Mouse (Mus musculus): ENCODE measurements around the gene Trim14.
A peak's percentile ranks its signal among the peaks of the same experiment; 100 is the strongest.

Gene Trim14

GRCm38 (mm10) chr4:46526798-46527557 lies 9.0 kb downstream of the Trim14 start:
- no peak for DNase-seq

GRCm38 (mm10) chr4:46526226-46526625 lies 9.7 kb downstream of the Trim14 start:
- no peak for DNase-seq

DNA sequence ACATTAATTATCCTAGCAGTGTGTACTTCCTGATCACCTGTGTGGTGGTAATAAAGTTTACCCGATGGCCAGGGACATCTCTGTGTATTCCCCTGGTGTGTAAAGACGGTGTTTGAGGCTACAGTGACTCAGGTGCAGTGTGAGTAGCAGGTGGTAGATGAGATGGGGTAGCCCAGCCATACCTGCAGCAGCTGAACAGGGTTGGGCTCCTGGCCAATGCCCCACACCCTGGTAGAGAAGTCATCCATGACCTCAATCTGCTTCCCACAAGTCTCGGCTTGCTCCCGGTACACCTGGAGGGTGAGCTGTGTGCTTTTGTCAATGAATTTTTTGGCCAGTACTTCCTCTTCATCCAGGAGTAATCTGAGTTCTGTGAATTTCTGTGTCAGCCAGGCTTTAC lies 12.6 kb downstream of the Trim14 start:
- DNase-seq: no peak

- no peak for DNase-seq
These were observed 14.5 kb downstream of the Trim14 start for GRCm38 (mm10) chr4:46521457-46521856.

GRCm38 (mm10) chr4:46520491-46520890 lies 15.4 kb downstream of the Trim14 start:
- no peak for DNase-seq

DNA sequence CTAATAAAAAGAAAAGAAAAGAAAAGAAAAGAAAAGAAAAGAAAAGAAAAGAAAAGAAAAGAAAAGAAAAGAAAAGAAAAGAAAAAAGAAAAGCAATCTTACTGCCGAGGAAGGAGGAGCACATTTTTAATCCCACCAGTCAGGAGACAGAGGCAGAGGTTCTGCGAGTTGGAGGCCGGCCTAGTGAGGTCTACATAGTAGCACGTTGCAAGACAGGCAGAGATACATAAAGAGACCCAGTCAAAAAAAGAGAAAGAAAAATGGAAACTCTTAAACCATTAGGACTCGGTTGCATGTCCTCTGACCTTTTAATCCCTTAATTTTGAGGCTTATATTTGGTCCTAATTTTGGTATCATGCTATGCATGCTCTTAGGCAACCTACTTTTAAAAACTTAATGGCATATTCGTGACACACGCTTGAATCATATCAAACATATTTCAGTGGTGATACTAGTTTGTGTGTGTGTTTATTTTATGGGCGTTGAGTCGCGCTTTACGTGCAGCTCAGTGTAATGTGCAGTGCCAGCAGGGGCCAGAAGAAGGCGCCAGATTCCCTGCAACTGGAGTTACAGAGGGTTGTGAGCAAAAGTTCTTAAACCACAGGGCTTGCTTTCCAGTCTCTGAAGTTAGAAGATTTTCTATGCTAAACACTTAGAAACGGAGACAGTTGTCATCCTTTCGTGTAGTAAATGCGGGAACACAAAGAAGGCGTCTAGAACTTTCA lies 28.0 kb downstream of the Trim14 start:
- DNase-seq: peak; percentile 78 to 90

DNA sequence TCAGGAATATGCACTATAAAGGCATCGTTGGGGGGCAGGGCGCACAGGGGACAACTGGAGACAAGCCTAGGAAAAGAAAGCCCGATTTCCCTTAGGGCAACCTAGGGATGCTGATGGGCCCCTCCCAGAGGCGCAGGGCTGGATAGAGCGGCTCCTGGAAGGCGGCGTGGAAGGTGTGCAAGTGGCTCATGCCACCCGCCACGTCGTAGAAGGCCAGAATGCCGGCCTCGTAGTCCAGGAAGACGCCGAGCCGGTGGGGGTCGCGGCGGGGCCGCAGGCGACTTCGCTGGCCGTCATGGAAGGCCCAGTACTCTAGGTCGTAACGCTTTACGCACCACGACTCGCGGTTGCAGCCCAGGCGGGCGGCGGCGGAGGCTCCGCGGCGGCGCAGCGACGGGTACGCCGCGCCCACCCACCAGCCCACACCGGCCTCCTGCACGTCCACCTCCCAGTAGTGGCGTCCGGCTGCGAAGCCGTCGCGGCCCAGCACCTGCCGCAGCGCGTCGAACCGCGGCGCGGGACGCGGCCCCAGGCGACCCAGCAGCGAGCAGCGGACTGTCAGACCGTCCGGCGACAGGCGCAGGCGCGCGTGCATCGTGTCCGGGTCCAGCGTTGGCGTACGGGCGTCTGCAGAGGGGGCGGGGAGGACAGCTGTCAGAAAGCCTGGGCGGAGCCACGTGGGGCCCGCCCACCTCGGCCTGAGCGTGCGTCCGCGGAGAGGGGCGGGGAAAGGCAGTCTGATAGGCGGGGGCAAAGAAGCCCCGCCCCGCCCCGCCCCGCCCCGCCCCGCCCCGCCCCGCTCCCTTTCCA lies 28.9 kb downstream of the Trim14 start:
- peak; percentile 89 to 95 for DNase-seq

- peak; percentile 35 to 62 for DNase-seq
These were observed 30.4 kb downstream of the Trim14 start for GRCm38 (mm10) chr4:46505361-46506057.

GRCm38 (mm10) chr4:46503881-46504280 lies 32.1 kb downstream of the Trim14 start:
- no peak for DNase-seq

DNA sequence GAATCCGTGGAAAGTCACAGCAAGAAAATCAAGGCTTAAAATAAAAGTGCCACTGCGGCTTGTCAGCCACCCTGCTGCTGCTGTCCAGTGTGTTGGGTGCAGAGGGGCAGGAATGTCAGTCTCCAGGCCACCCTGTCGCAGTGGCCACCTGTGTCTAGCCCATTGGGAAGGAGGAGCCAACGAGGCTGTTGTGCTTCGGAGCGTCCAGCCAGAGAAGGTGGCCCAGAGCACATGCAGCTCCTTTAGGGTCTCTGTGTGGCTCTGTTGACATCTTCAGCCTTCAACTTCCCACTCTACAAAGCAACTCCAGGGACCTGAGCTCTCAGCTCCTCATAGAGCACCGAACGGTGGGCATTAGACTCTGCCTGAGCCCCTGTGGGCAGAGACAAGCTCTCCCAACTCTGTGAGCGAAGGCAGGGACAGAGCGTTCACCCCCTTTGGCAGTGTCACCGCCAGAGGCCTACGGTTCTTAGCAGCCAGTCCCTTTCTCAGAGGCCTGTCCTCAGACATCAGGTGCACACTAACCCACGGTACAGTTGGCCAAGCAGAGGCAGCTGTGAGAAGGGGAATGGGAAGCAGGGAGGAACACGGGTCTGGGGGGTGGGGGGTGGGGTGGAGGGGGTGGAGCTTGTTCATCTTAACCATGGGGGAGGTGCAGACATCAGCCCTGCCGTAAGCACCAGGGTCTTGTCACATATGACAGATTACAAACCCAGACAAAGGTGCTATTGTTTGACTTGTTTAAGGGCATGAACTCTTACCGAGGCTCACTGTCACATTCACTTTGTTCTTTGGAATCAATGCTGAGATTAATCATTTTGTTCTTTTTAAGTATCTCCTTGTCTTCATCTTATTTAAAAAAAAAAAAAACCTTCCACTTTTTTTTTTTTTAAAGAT lies 33.1 kb downstream of the Trim14 start:
- DNase-seq: no peak

- peak; percentile 66 to 79 for DNase-seq
These were observed 37.0 kb downstream of the Trim14 start for GRCm38 (mm10) chr4:46498976-46499375.

DNA sequence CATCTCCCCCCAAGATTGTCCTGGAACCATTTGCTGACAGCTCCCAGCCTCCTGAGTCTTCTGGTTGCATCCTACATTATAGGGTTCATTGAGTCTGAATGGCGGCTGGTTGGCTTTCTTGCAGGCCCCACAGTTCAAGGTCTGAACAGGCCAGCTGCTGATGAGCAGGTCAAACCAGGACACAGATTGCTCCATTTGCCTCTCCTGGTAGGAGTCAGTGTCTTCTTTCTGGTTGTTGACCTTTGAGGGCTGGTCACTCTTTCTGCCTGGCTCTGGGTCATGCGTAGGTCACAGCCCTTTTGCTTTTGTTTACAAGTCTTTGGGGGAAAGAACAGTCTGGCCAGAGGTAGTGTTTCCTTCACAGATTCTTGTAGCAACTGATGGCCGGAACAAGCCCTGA lies 37.4 kb downstream of the Trim14 start:
- DNase-seq: no peak

GRCm38 (mm10) chr4:46497286-46497892 lies 38.6 kb downstream of the Trim14 start:
- DNase-seq: peak; percentile 78 to 85

- no peak for DNase-seq
These were observed 40.4 kb downstream of the Trim14 start for GRCm38 (mm10) chr4:46495543-46495942.

GRCm38 (mm10) chr4:46493071-46493470 lies 42.9 kb downstream of the Trim14 start:
- DNase-seq: no peak

DNA sequence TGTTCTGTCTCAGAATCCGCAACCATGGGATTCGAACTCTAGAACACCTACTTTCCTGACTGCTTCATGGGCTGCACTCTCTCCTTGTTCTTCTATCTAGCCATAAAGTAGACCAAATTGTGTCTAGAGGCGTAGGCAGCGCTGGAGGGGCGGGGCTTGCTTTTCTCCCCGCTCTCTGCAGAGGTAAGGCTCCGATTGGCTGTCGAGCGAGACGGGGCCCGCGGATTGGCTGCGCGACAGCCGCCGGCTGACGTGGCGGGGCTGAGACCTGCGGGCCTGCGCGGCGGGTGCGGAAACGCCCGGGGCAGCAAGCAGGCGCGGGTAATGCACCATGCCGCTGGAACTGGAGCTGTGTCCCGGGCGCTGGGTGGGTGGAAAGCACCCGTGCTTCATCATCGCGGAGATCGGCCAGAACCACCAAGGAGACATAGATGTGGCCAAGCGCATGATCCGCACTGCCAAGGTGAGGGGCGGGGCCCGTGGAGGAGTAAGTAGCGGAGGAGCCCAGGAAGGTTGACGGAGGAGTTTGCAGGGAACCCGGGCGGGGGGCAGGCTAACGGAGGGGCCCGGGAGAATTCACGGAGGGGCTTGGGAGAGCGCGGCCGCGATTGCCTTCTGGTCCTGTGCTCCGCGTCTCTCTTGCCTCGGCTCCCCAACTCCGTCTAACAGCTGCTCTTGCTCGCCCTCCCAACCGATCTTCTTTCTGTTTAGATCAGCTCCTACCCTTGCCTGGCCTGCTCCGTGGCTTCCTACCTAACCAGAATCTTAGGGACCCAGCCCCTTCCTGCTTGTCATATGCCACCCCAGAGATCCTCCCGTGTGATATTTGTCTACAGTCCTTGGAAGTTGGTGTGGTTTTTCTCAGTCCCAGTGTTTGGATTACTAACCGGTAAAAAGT lies 46.7 kb downstream of the Trim14 start, which contains the start of gene Nans:
TSS of gene Nans (plus strand) at position 221 of the 898 bp plus-strand sequence.
- peak; percentile 94 to 97 for DNase-seq

DNA sequence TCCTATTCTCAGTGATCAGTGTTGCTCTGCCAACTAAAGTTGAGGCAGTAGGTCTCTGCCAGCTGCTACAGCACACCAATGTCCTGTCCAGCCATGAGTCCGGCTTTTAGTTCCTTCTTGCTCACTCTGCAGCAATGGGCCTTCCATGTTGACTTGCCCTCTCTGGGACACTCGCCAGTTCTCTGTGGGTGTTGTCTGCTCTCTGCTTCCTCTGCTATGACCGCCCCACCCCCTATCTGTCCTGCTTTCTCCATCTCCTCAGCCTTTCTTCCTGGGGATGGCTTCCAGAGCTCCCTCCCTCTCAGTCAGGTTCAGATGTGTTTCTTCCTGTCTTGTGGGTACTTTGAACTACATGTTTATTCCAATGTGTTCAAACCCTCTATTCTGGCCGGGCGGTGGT lies 48.6 kb downstream of the Trim14 start:
- DNase-seq: peak; percentile 50 to 73

GRCm38 (mm10) chr4:46485696-46486417 lies 50.1 kb downstream of the Trim14 start:
- DNase-seq: peak in 1 of 2 experiments; percentile 33

- DNase-seq: no peak
These were observed 56.9 kb downstream of the Trim14 start for GRCm38 (mm10) chr4:46479081-46479480.
